Mouse (Mus musculus) neural tube, embryonic 11.5 days (tissue): ENCODE data around the gene Eif4enif1. TPM values are rescaled to one million over a fixed set of nuclear protein-coding genes. Genes with fewer than 3 reads are reported as not detected.

ENCODE experiments used
- ATAC-seq: fragments of 200-750 bp; cut with Nextera tagmentation; 2 replicates; pipeline ENCODE4 v1.8.0; 2017; ENCODE audit warnings: moderate number of reproducible peaks, mild to moderate bottlenecking, moderate TSS enrichment, moderate library complexity; ENCODE audit not compliant: insufficient read depth, low FRiP score, low TSS enrichment
- DNase-seq: peaks from one replicate; pipeline ENCODE4 v3.0.0-alpha.2; 2015; ENCODE audit warnings: low spot score
- H3K27ac ChIP-seq: fragments of 300-500 bp; sonication (generic); 2 replicates; pipeline ENCODE4 v1.5.1; 2014; ENCODE audit warnings: low read depth, mild to moderate bottlenecking, low read length
- H3K27me3 ChIP-seq: fragments of 300-500 bp; sonication (generic); 2 replicates; pipeline ENCODE4 v1.6.1; 2014; ENCODE audit warnings: mild to moderate bottlenecking, low read length, mixed read lengths; ENCODE audit not compliant: control insufficient read depth, insufficient read depth
- H3K36me3 ChIP-seq: fragments of 300-500 bp; sonication (generic); 2 replicates; pipeline ENCODE4 v1.6.1; 2014; ENCODE audit warnings: mild to moderate bottlenecking, low read length, moderate library complexity, mixed read lengths; ENCODE audit not compliant: control insufficient read depth, insufficient read depth
- H3K4me1 ChIP-seq: fragments of 300-500 bp; sonication (generic); 2 replicates; pipeline ENCODE4 v1.6.1; 2014; ENCODE audit warnings: low read length, mixed read lengths; ENCODE audit not compliant: control insufficient read depth, insufficient read depth
- H3K4me2 ChIP-seq: fragments of 300-500 bp; sonication (generic); 2 replicates; pipeline ENCODE4 v1.6.1; 2014; ENCODE audit warnings: low read depth, mild to moderate bottlenecking, moderate library complexity
- H3K4me3 ChIP-seq: fragments of 300-500 bp; sonication (generic); 2 replicates; pipeline ENCODE4 v1.5.1; 2014; ENCODE audit warnings: low read depth, low read length
- H3K9ac ChIP-seq: fragments of 300-500 bp; sonication (generic); 2 replicates; pipeline ENCODE4 v1.6.1; 2014; ENCODE audit warnings: mild to moderate bottlenecking, low read length
- H3K9me3 ChIP-seq: fragments of 300-500 bp; sonication (generic); 2 replicates; pipeline ENCODE4 v1.6.1; 2016; ENCODE audit warnings: low read length; ENCODE audit not compliant: control insufficient read depth
- WGBS: fragments of 180-500 bp; shearing (Covaris S2); extraction: QIAGEN DNeasy Blood & Tissue Kit; methylation state at CpG from one replicate; pipeline ENCODE4 v1.1.7; 2014; 5-methylcytosine and 5-hydroxymethylcytosine counted together
- polyA plus RNA-seq: library from polyadenylated mRNA; unstranded; fragments of >200 nt; fragmentation: Nextera tagmentation; extraction: Ambion mirVana; gene quantifications from 2 replicates; pipeline ENCODE4 v1.2.1, GENCODE M21; 2014

Gene Eif4enif1
- polyA plus RNA-seq, 1 experiment from 2014 or later = 66.8 TPM

GRCm38 (mm10) chr11:3288521-3289301 lies 86.5 kb downstream of the Eif4enif1 start, which contains the start of gene Patz1:
TSS of gene Patz1 (plus strand) at chr11:3288874.
- Histone ChIP-seq H3K36me3 (peaks cover 3% of the 10 kb centered on the region; the same call in 1 of the 2 replicates), H3K9me3 (no peaks in the 10 kb centered on the region), H3K4me1 (peaks cover 6% of the 10 kb centered on the region), H3K4me2 (peak within 1 kb of the TSS; percentile 100), H3K4me3 (peak within 1 kb of the TSS; percentile 92), H3K27ac (peak within 1 kb of the TSS; percentile 100), H3K27me3 (no peaks in the 10 kb centered on the region), H3K9ac (peak within 1 kb of the TSS; percentile 99)
- DNase-seq = peak; percentile 82
- peak; percentile 25 for ATAC-seq
- WGBS = under 1% methylated on average over 41 of the region's 41 CpGs

DNA sequence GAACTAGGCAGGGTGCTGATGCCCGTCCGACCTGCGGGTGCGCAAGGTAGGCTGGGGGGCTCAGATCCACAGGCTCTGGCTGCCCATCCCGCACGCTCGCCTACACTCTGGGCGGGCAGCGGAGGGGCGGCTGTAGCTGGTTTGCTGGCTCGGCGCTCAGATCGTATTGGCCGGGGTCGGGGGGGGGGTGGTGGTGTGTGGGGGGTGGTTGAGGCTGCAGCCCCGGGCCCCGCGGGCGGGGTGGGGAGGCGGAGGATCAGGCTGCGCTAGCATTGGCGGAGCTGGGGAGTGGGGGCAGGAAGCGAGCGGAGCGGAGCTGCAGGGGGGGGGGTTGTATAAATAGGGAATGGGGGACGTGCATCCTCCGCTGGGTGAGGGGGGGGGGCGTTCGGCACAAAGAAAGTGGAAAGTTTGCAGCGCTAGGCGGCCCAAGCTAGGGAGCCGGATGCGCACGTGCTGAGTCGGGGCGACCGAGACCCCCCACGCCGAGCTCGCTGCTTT lies 87.2 kb downstream of the Eif4enif1 start:
- Histone ChIP-seq H3K27me3 (no peaks in the 10 kb centered on the region), H3K4me2 (peak overlapping the region; percentile 100), H3K9me3 (no peaks in the 10 kb centered on the region), H3K4me1 (peaks cover 13% of the 10 kb centered on the region), H3K4me3 (peak overlapping the region; percentile 92), H3K36me3 (peaks cover 7% of the 10 kb centered on the region), H3K27ac (peak overlapping the region; percentile 100), H3K9ac (peak overlapping the region; percentile 99)
- DNase-seq = peak; percentile 93
- WGBS = 2% methylated on average over 24 of the region's 40 CpGs
- ATAC-seq = peak; percentile 76

GRCm38 (mm10) chr11:3289803-3290639 lies 87.8 kb downstream of the Eif4enif1 start:
- Histone ChIP-seq H3K9me3 (no peaks in the 10 kb centered on the region), H3K4me3 (peak overlapping the region; percentile 92), H3K4me1 (peaks cover 16% of the 10 kb centered on the region), H3K27ac (peak overlapping the region; percentile 100), H3K36me3 (peaks cover 10% of the 10 kb centered on the region), H3K9ac (peak overlapping the region; percentile 99), H3K27me3 (no peaks in the 10 kb centered on the region), H3K4me2 (peak overlapping the region; percentile 100)
- WGBS = under 1% methylated on average over 86 of the region's 92 CpGs
- peak; percentile 33 for ATAC-seq
- peak; percentile 96 for DNase-seq

DNA sequence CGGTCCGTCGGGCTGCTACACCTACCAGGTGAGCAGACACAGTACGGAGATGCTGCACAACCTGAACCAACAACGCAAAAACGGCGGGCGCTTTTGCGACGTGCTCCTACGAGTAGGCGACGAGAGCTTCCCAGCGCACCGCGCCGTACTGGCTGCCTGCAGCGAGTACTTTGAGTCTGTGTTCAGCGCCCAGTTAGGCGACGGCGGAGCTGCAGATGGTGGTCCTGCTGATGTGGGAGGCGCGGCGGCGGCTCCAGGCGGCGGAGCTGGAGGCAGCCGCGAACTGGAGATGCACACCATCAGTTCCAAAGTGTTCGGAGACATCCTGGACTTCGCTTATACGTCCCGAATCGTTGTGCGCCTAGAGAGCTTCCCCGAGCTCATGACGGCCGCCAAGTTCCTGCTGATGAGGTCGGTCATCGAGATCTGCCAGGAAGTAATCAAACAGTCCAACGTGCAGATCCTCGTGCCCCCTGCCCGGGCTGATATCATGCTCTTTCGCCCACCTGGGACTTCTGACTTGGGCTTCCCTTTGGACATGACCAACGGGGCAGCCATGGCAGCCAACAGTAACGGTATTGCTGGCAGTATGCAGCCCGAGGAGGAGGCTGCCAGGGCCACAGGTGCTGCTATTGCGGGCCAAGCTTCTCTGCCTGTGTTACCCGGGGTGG lies 88.6 kb downstream of the Eif4enif1 start:
- H3K9me3 ChIP-seq = no peaks in the 10 kb centered on the region
- H3K27ac ChIP-seq = peak overlapping the region; percentile 100
- H3K36me3 ChIP-seq = peaks cover 14% of the 10 kb centered on the region
- ATAC-seq (no peak), DNase-seq (peak; percentile 53)
- peaks cover 21% of the 10 kb centered on the region for H3K4me1 ChIP-seq
- no peaks in the 10 kb centered on the region for H3K27me3 ChIP-seq
- WGBS = under 1% methylated on average over 50 of the region's 50 CpGs
- peak overlapping the region; percentile 100 for H3K4me2 ChIP-seq
- H3K9ac ChIP-seq = peak overlapping the region; percentile 99
- H3K4me3 ChIP-seq = peak overlapping the region; percentile 92

- ATAC-seq = no peak
- peak overlapping the region; percentile 99 for H3K9ac ChIP-seq
- peak overlapping the region; percentile 92 for H3K4me3 ChIP-seq
- H3K36me3 ChIP-seq = peaks cover 16% of the 10 kb centered on the region
- DNase-seq = peak; percentile 52
- H3K27me3 ChIP-seq = no peaks in the 10 kb centered on the region
- under 1% methylated on average over 26 of the region's 26 CpGs for WGBS
- peak overlapping the region; percentile 100 for H3K4me2 ChIP-seq
- H3K4me1 ChIP-seq = peaks cover 23% of the 10 kb centered on the region
- H3K9me3 ChIP-seq = no peaks in the 10 kb centered on the region
- H3K27ac ChIP-seq = peak overlapping the region; percentile 100
These were observed 89.3 kb downstream of the Eif4enif1 start for GRCm38 (mm10) chr11:3291311-3292061.

GRCm38 (mm10) chr11:3292062-3292421 lies 89.8 kb downstream of the Eif4enif1 start:
- Histone ChIP-seq H3K36me3 (peaks cover 18% of the 10 kb centered on the region), H3K4me1 (peaks cover 23% of the 10 kb centered on the region), H3K27ac (peak overlapping the region; percentile 100), H3K27me3 (no peaks in the 10 kb centered on the region), H3K9ac (peak overlapping the region; percentile 99), H3K4me3 (peak overlapping the region; percentile 92), H3K9me3 (no peaks in the 10 kb centered on the region), H3K4me2 (peak overlapping the region; percentile 100)
- peak; percentile 85 for DNase-seq
- 0% methylated on average over 8 of the region's 8 CpGs for WGBS
- peak; percentile 29 for ATAC-seq

DNA sequence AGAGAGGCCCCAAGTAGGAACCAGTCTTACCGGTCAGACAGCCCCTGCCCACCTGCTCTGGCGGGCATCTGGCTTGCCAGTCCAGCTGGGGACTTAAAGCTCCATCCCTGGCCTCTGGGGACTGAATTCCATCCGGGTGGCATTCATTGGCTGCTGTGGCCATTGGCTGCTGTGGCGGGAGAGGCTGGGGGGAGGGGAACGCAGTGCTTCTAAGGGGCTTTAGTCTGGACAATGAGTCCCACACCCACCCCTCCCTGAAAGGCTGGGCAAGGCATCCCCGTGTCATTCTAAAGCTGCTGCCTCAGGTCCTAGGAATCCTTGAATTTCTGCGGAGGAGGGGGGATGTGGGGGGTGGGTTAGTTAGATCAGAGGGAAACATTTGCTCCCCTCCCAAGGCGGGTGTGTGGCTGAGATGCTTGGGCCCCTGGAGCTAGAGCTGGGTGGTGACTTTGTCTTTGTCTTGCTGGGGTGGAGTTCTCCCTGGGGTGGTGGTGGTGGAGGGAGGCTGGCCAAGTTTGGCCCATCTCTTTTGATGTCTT lies 90.6 kb downstream of the Eif4enif1 start:
- peak; percentile 45 for ATAC-seq
- H3K27me3 ChIP-seq = no peaks in the 10 kb centered on the region

More for the DNA sequence above, 90.6 kb downstream of the Eif4enif1 start:
- Histone ChIP-seq H3K36me3 (peaks cover 23% of the 10 kb centered on the region), H3K4me2 (peak overlapping the region; percentile 100), H3K27ac (peak overlapping the region; percentile 100), H3K4me1 (peaks cover 23% of the 10 kb centered on the region), H3K9ac (peak overlapping the region; percentile 99), H3K4me3 (peak overlapping the region; percentile 92), H3K9me3 (no peaks in the 10 kb centered on the region)
- WGBS = 2% methylated on average over 8 of the region's 8 CpGs
- DNase-seq = peak; percentile 91
